Mouse (Mus musculus): Measurements from ENCODE around the gene Dennd1b.

DNA sequence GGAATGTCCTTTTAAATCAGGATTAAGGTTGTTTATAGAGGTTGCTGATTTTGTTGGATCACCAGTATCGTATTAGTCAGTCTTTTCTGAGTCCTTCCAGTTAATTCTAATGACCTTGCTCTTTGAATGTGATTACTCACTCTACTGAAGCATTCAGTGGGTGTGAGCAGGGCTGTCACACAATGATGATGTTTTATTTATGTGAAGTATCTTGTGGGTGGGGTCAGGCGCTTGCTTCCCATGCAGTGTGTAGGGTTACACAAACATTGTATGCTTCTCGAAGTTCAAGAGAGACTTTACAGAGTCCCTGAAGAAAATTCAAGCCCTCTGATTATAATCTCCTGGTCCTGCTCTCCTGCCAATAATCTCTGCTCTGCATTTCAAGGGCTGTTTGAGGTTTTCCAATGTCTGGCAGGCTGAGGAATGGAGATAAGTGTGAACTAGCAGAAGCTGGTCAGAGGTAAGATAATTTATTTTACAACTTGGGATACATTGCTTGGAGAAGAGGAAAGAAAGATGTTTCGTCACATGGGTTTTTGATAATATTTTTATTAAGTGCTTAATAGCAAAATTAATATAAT is 3.2 kb upstream of the Dennd1b start:
- TF ChIP-seq CTCF (IDR thresholded peaks at IDR 0.05; ENCODE audit: low read depth) (no peak), EP300 (IDR thresholded peaks at IDR 0.05; ENCODE audit: low read depth) (no peak)
